Mouse (Mus musculus): ENCODE data around the gene Gm20905.
"Not testable (repeated sequence)": the region's sequence is repeated elsewhere in the genome, so short reads cannot be mapped to it uniquely, and the experiment has no call there.

Gm20905 gene

GRCm38 (mm10) chrY:37259503-37259902, at the start of gene Gm20905:
TSS of gene Gm20905 (minus strand) at chrY:37259603.
- not testable (repeated sequence) for DNase-seq
